Mouse (Mus musculus) left cerebral cortex, postnatal 25 days (tissue): Measurements from ENCODE around the gene Tardbp. TPM values are rescaled to one million over a fixed set of nuclear protein-coding genes. Genes with fewer than 3 reads are reported as not detected.

Source experiments
- DNase-seq, 2 experiments: peaks; one replicate each; pipeline ENCODE4 v3.0.0; 2022; ENCODE audit warnings: low spot score in 2 of 2, mixed read lengths in 1 of 2
- intact Hi-C: fragments of 180-260 bp; cut with DNase I; formaldehyde crosslinking; loops from one replicate; pipeline ENCODE4 v1.15.1; 2025
- total RNA-seq, 2 experiments: library from RNA; stranded (reverse); gene quantifications; 2 replicates each; pipeline ENCODE4 v1.2.3; 2021

The Tardbp gene
- total RNA-seq, 2 experiments from 2014 or later = 187 to 201 TPM

- intact Hi-C loops = no loop called here
- DNase-seq = peak; percentile 67 to 93
These were observed 22.7 kb downstream of the Tardbp start for GRCm38 (mm10) chr4:148604141-148604540.

GRCm38 (mm10) chr4:148603376-148604139 lies 23.3 kb downstream of the Tardbp start:
- intact Hi-C loops = no loop called here
- peak in 1 of 2 experiments; percentile 61 for DNase-seq

GRCm38 (mm10) chr4:148602357-148603120 lies 24.3 kb downstream of the Tardbp start, which contains the start of gene Masp2:
Gene Masp2 (plus strand): TSS chr4:148602554.
- intact Hi-C loops = no loop called here
- peak in 1 of 2 experiments; percentile 28 for DNase-seq

GRCm38 (mm10) chr4:148601871-148602270 lies 24.9 kb downstream of the Tardbp start:
- intact Hi-C loops = no loop called here
- no peak for DNase-seq

GRCm38 (mm10) chr4:148600316-148600715 lies 26.5 kb downstream of the Tardbp start:
- intact Hi-C loops = no loop called here
- DNase-seq = no peak

GRCm38 (mm10) chr4:148598826-148599225 lies 28.0 kb downstream of the Tardbp start:
- intact Hi-C loops = no loop called here
- no peak for DNase-seq

GRCm38 (mm10) chr4:148596731-148597130 lies 30.1 kb downstream of the Tardbp start:
- intact Hi-C loops = no loop called here
- DNase-seq = no peak

- intact Hi-C loops = no loop called here
These were observed 30.9 kb downstream of the Tardbp start for GRCm38 (mm10) chr4:148595916-148596315.

GRCm38 (mm10) chr4:148593996-148594395 lies 32.8 kb downstream of the Tardbp start:
- no peak for DNase-seq
- intact Hi-C loops = no loop called here

More at GRCm38 (mm10) chr4:148595916-148596315, 30.9 kb downstream of the Tardbp start:
- no peak for DNase-seq

- DNase-seq = no peak
These were observed 35.0 kb downstream of the Tardbp start for GRCm38 (mm10) chr4:148591637-148592380.

GRCm38 (mm10) chr4:148591171-148591630 lies 35.6 kb downstream of the Tardbp start, which contains the start of gene Srm:
Gene Srm (plus strand): TSS chr4:148591503.
- peak; percentile 98 to 99 for DNase-seq
- intact Hi-C loops = no loop called here

More at GRCm38 (mm10) chr4:148591637-148592380, 35.0 kb downstream of the Tardbp start:
- intact Hi-C loops = no loop called here

GRCm38 (mm10) chr4:148590421-148591170 lies 36.2 kb downstream of the Tardbp start:
- DNase-seq = no peak

GRCm38 (mm10) chr4:148589565-148589964 lies 37.3 kb downstream of the Tardbp start:
- no peak for DNase-seq
- intact Hi-C loops = no loop called here

More at GRCm38 (mm10) chr4:148590421-148591170, 36.2 kb downstream of the Tardbp start:
- intact Hi-C loops = no loop called here

GRCm38 (mm10) chr4:148588793-148589192 lies 38.0 kb downstream of the Tardbp start:
- DNase-seq = peak in 1 of 2 experiments; percentile 38

GRCm38 (mm10) chr4:148586648-148587047 lies 40.2 kb downstream of the Tardbp start:
- no peak for DNase-seq
- intact Hi-C loops = no loop called here

More at GRCm38 (mm10) chr4:148588793-148589192, 38.0 kb downstream of the Tardbp start:
- intact Hi-C loops = no loop called here

GRCm38 (mm10) chr4:148583257-148583656 lies 43.6 kb downstream of the Tardbp start:
- no peak for DNase-seq
- intact Hi-C loops = no loop called here

GRCm38 (mm10) chr4:148581422-148581821 lies 45.4 kb downstream of the Tardbp start:
- no peak for DNase-seq
- intact Hi-C loops = no loop called here

- intact Hi-C loops = no loop called here
- DNase-seq = no peak
These were observed 46.1 kb downstream of the Tardbp start for GRCm38 (mm10) chr4:148580765-148581164.

- intact Hi-C loops = no loop called here
- no peak for DNase-seq
These were observed 53.6 kb downstream of the Tardbp start for GRCm38 (mm10) chr4:148573222-148573621.
